Mouse (Mus musculus) lung, adult 2 months (tissue): Measurements from ENCODE around the gene Cldn15. TPM values are rescaled to one million over a fixed set of nuclear protein-coding genes. Genes with fewer than 3 reads are reported as not detected.
A peak's percentile ranks its signal among the peaks of the same experiment; 100 is the strongest.

ENCODE experiments used
- DNase-seq: peaks from one replicate; pipeline ENCODE4 v3.0.0; 2022
- H3K4me1 ChIP-seq: fragments of 200-500 bp; 2 replicates; pipeline ENCODE4 v1.6.1; 2011; ENCODE audit warnings: low read length; ENCODE audit not compliant: control insufficient read depth, insufficient read depth
- H3K4me3 ChIP-seq: fragments of 200-500 bp; replicated peaks from 2 replicates; pipeline ENCODE3; 2011; ENCODE audit warnings: low read depth, mild to moderate bottlenecking, control low read depth, low read length; ENCODE audit errors: extremely low read depth
- CTCF ChIP-seq: fragments of 200-500 bp; IDR thresholded peaks from 2 replicates; pipeline ENCODE4 v1.5.1; 2011; ENCODE audit warnings: mild to moderate bottlenecking, low read length, control low read depth; ENCODE audit not compliant: insufficient read depth
- POLR2A ChIP-seq: fragments of 200-500 bp; IDR thresholded peaks from 2 replicates; pipeline ENCODE4 v1.6.1; 2011; ENCODE audit warnings: low read depth, mild to moderate bottlenecking, control low read depth, low read length, borderline replicate concordance; ENCODE audit errors: extremely low read depth
- WGBS: fragments of 180-500 bp; shearing (Covaris S2); methylation state at CpG from one replicate; pipeline ENCODE4 v1.1.7; 2018; 5-methylcytosine and 5-hydroxymethylcytosine counted together
- polyA plus RNA-seq: library from polyadenylated mRNA; depleted of rRNA; stranded (reverse); fragments of >200 nt; gene quantifications from 2 replicates; pipeline ENCODE4 v1.2.3, GENCODE M21; 2012

The Cldn15 gene
- polyA plus RNA-seq, 1 experiment = 20.6 TPM

DNA sequence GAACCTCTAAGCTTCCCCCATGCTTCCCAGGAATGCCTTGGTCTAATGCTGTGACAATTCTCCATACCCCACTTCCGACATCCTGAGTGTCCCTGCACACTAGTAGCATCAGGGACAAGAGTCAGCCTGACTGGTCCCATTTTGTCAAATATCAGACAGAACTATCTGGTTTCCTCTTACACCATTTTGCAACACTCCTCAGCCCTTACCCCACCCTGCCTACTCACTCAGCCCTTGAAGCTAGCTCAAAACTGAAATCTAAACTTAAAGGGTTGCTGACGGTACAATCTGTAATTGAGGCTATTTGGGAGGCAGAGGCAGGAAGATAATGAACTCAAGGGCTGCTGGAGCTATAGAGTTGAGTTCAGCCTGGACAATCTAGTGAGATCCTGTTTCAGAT lies 13.3 kb downstream of the Cldn15 start:
- TF ChIP-seq CTCF = no peak
- DNase-seq = no peak
- WGBS = 79% methylated on average over 2 of the region's 2 CpGs
- no peak overlapping the region for H3K4me3 ChIP-seq
- no peaks in the 10 kb centered on the region for H3K4me1 ChIP-seq

DNA sequence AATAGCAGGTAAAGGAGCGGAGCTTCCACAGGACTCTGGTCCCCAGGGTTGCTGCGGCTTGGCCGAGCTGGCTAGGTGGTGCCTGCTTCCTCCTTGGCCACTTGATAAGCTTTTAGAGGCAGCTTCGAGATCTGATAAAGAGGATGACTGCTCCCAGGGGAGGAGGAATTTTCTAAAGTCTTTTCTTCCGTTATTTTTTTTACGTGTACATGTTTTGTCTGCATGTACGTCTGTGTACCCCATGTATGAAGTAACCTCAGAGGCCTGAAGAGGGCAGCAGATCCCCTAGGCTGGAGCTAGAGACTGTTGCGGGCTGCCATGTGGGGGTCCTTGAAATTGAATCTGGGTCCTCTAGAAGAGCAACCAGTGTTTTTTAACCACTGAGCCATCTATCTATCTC lies 14.6 kb downstream of the Cldn15 start:
- no peak for TF ChIP-seq POLR2A
- TF ChIP-seq CTCF = no peak
- Histone ChIP-seq H3K4me3 (no peak overlapping the region), H3K4me1 (peaks cover under 1% of the 10 kb centered on the region; the same call in 1 of the 2 replicates)
- WGBS = 85% methylated on average over 8 of the region's 8 CpGs
- no peak for DNase-seq

DNA sequence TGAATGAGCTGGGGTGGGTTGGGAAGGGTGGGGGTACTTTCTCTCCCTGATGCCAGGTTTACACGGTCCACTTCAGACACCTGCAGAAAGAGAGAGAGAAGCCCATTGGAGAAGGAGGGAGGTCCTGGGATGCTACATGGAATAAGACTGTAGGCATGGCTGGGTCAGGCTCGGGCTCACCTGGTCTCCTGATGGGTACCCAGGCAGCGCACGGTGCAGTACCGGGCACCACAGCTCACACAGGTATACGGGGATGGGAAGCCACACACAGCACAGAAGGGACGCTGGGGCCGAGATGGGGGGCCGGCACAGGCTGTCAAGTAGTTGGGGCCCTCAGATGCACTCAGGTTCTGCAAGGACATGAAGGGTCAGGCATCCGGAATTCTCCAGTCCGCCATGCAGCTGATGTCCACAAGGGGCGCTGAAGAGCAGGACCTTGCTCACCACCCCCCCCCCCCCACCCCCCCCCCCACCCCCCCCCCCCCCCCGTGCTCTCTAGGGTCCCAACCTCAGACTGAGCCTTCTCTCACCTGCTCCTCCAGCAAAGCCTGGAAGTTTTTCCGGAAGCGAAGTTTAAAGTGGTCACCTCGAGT lies 16.0 kb downstream of the Cldn15 start:
- TF ChIP-seq CTCF (peak; percentile 72), POLR2A (no peak)
- 50% methylated on average over 15 of the region's 16 CpGs for WGBS
- no peak overlapping the region for H3K4me3 ChIP-seq
- peak; percentile 52 for DNase-seq
- H3K4me1 ChIP-seq = peaks cover 3% of the 10 kb centered on the region; the same call in 1 of the 2 replicates

DNA sequence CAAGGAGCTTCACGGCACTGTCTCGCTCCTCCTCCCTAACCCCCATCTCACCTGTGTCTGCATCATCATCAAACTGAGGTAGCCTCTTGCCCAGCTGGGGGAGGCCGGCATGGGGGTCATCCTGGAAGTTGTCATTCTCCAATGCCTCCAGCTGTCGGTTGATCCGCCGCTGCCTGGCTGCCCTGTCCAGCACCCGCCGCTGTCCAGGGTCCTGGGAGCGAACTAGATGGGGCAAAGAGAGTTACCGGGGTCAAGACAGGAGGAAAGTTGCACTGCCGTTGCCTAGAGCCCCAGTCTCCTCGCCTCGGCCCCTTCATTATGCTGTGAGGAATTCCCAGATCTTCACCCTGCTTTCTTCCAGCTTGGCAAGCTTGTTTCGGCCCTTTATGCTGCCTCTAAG lies 18.4 kb downstream of the Cldn15 start:
- WGBS = 55% methylated on average over 14 of the region's 14 CpGs
- no peak for TF ChIP-seq CTCF
- TF ChIP-seq POLR2A = no peak

DNA sequence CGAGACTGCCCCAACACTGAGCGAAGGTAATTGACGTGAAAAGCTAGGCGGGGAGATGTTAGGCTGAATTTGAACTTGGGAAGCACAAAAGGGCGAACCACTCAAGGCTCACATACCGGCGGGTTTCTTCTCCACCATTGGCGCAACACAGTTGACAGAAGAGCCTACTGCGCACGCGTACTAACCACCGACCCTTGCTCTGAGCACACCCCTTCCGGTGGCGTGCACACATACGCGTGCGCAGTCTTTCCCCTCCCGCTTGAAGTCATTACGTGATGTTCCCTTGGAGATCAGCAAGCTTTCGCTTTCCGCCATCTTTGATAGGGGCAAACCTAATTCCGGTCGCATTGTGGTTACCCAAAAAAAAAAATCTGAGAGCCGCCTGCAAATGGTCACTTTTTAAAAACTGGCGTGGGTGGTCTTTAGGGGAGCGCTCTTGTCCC lies 20.3 kb downstream of the Cldn15 start, which contains the start of gene Plod3:
TSS of gene Plod3 (plus strand) at position 325 of the 443 bp plus-strand sequence.
- under 1% methylated on average over 26 of the region's 26 CpGs for WGBS
- Histone ChIP-seq H3K4me1 (peaks cover 3% of the 10 kb centered on the region; the same call in 1 of the 2 replicates), H3K4me3 (peak within 1 kb of the TSS; percentile 83)
- peak; percentile 81; the same call in 1 of the 2 replicates for TF ChIP-seq POLR2A
- no peak for TF ChIP-seq CTCF
- DNase-seq = no peak

More for the DNA sequence above, 18.4 kb downstream of the Cldn15 start:
- peaks cover 3% of the 10 kb centered on the region; the same call in 1 of the 2 replicates for H3K4me1 ChIP-seq
- DNase-seq = no peak
- no peak overlapping the region for H3K4me3 ChIP-seq

DNA sequence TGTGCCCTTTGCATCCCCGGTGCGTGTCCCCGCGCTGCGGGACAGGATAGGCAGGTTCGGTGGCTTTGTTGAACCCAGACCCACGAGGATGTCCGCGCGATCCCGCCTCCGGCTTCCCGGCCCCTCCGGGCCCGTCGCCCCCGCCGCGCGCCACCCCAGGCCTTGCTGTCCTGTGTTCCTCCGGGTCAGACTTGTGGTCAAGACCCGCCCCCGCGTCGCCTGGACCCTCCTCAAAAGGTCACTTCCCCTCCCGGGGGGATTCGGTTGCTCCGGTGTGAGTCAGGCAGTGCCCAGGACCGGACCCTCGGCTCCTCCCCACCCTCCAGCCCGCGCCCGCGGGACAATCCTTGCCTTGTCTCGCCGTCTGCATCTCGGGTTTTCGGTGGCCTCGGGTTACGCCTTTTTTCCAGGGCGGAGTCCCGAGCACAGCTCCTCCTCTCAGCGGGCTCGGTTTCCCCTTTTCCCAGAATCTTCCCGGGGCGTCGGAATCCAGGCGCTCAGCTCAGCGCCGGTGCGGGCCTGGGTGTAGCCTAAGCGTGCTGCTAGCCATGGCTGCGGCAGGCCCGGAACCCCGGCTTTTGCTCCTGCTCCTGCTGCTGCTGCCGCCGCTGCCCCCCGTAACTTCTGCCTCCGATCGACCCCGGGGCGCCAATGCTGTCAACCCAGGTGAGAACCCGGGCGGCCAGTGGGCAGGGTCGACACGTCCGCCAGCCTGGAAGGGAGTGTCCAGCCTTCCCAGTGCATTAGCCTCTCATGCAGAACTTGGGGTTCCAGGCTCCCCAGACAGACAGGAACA lies 20.9 kb downstream of the Cldn15 start:
- peak overlapping the region; percentile 83 for H3K4me3 ChIP-seq
- under 1% methylated on average over 67 of the region's 67 CpGs for WGBS
- peak; percentile 67; the same call in 1 of the 2 replicates for TF ChIP-seq POLR2A
- TF ChIP-seq CTCF = no peak
- H3K4me1 ChIP-seq = peaks cover 3% of the 10 kb centered on the region; the same call in 1 of the 2 replicates
- DNase-seq = peak; percentile 86

DNA sequence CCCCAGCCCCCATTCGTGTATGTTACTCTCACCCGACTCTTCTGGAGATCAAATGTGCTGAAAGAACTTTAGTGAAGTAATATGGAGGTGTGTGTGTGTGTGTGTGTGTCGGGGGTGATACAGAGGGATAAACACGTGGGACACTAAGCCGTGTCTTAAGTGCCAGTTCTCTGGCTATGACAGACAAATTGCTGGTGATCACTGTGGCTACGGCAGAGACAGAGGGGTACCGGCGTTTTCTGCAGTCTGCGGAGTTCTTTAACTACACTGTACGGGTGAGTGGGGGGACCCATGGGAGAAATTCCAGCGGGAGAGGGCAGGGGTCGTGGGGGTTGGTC lies 21.5 kb downstream of the Cldn15 start, which contains the start of gene Znhit1:
TSS of gene Znhit1 (minus strand) at position 88 of the 338 bp plus-strand sequence.
- 3% methylated on average over 12 of the region's 12 CpGs for WGBS
- DNase-seq = no peak

DNA sequence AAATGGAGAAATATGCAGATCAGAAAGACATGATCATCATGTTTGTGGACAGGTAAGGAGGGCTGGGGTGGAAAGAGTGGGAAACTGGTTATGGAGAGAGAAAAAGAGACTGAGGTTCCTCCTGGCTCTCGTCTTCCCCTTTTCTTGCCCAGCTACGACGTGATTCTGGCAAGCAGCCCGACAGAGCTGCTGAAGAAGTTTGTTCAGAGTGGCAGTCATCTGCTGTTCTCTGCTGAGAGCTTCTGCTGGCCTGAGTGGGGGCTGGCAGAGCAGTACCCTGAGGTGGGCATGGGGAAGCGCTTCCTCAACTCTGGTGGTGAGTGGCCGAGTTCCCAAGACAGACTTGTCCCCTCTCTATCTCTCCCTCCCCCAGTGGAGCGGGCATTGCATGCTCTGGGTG lies 22.0 kb downstream of the Cldn15 start:
- H3K4me1 ChIP-seq = peaks cover 3% of the 10 kb centered on the region; the same call in 1 of the 2 replicates
- no peak overlapping the region for H3K4me3 ChIP-seq
- no peak for TF ChIP-seq CTCF
- no peak for TF ChIP-seq POLR2A
- 46% methylated on average over 7 of the region's 7 CpGs for WGBS
- DNase-seq = peak; percentile 33

More for the DNA sequence above, 21.5 kb downstream of the Cldn15 start, which contains the start of gene Znhit1:
- Histone ChIP-seq H3K4me3 (peak within 1 kb of the TSS; percentile 83), H3K4me1 (peaks cover 3% of the 10 kb centered on the region; the same call in 1 of the 2 replicates)
- TF ChIP-seq POLR2A (no peak), CTCF (no peak)

DNA sequence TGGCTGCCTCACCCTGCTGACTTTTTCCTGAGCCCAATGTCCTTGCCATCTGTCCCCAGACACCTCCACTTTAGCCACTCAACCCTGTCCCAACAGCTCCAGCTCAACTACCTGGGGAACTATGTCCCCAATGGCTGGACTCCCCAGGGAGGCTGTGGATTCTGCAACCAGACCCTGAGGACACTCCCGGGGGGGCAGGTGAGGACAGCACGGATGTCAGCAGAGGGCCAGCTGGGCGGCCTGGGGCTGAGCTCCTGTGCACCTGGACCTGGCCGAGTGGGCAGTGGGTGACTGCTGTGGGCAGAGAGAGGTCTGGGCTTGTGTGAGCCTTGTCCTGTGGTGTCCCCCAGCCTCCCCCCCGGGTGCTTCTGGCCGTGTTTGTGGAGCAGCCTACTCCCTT lies 23.4 kb downstream of the Cldn15 start:
- DNase-seq = no peak
- WGBS = 76% methylated on average over 6 of the region's 6 CpGs
- Histone ChIP-seq H3K4me1 (peaks cover 3% of the 10 kb centered on the region; the same call in 1 of the 2 replicates), H3K4me3 (no peak overlapping the region)
- TF ChIP-seq CTCF = no peak
- TF ChIP-seq POLR2A = no peak
